ENCODE assay signal across 8 mouse cellular contexts in the genomic region with DNA sequence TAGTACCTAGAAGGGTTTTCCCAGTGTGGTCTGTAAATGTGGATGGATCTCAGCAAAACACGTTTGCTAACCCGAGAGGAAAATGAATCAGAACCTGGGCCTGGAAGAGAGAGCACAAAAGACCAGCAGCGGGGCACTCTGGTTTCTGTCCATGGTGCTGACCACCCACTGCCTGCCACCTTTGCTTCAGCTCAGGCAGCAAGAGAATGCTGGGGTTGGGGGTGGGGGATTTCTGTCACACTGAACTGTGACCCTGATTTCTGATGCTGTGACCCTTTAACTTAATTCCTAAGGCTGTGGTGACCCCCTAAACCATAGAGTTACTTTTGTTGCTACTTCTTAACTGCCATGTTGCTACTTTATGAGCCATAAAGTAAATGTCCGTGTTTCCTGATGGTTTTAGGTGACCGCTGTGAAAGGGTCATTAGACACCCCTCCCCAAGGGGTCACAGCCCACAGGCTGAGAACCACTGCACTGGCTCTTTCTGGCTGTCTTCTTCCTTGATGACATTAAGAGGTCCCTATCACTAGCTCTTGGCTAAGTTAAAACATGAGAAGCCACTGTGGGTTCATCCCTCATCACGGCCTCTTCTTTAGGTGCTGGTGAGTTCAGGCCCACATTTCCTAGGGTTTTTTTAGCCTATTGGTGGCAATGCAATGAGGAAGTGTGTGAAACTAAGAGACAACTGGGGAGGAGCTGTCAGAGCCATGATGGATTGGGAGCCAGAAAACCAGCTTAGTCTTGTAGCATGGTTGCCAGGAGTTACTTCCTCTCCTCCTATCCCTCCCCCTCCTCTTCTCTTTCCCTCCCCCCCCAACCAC.
DNase-seq lines count a peak whose midpoint lies in the region; ATAC-seq lines count a peak whose summit lies in the region.

No protein-coding gene starts in this region.

- peak; percentile 71 for DNase-seq in heart, postnatal 4 days
- DNase-seq in heart, embryonic 10.5 days (ENCODE audit: low spot score): no peak
- peak; percentile 40 for DNase-seq in adipocyte (ENCODE audit: low spot score)
- DNase-seq in liver, embryonic 11.5 days (ENCODE audit: low spot score): peak; percentile 51
- DNase-seq in layer of hippocampus, adult 9-10 months (ENCODE audit: low spot score): no peak
- DNase-seq in spleen, adult 18-20 months: no peak
- DNase-seq in right cerebral cortex, postnatal 36 days (ENCODE audit: low spot score in 2 of 2): no peak

- no peaks in the 10 kb centered on the region for H3K36me3 ChIP-seq in heart, embryonic 10.5 days
- H3K36me3 ChIP-seq in forebrain, embryonic 13.5 days (ENCODE audit: poor library complexity, severe bottlenecking): no peaks in the 10 kb centered on the region
- H3K36me3 ChIP-seq in liver, embryonic 11.5 days (ENCODE audit: control insufficient read depth, insufficient read depth, low read length): no peaks in the 10 kb centered on the region

- H3K27ac ChIP-seq in heart, embryonic 10.5 days: no peak overlapping the region
- peak overlapping the region; percentile 3; the same call in 1 of the 2 replicates for H3K27ac ChIP-seq in forebrain, embryonic 13.5 days
- no peak overlapping the region for H3K27ac ChIP-seq in liver, embryonic 11.5 days (ENCODE audit: low read depth, low read length)

- H3K27me3 ChIP-seq in heart, embryonic 10.5 days (ENCODE audit: insufficient read depth, poor library complexity, severe bottlenecking): no peaks in the 10 kb centered on the region
- no peaks in the 10 kb centered on the region for H3K27me3 ChIP-seq in forebrain, embryonic 13.5 days
- H3K27me3 ChIP-seq in liver, embryonic 11.5 days (replicated peaks; ENCODE audit: control insufficient read depth, insufficient read depth, low read length): no peaks in the 10 kb centered on the region

- H3K4me2 ChIP-seq in forebrain, embryonic 13.5 days: no peak overlapping the region
- H3K4me2 ChIP-seq in liver, embryonic 11.5 days: no peak overlapping the region

- no peak overlapping the region for H3K4me3 ChIP-seq in heart, embryonic 10.5 days
- H3K4me3 ChIP-seq in forebrain, embryonic 13.5 days: no peak overlapping the region
- H3K4me3 ChIP-seq in liver, embryonic 11.5 days (ENCODE audit: low read depth, low read length): no peak overlapping the region

- no peak; the same call in 1 of the 2 replicates for ATAC-seq in forebrain, embryonic 13.5 days
- no peak for ATAC-seq in liver, embryonic 11.5 days (replicated peaks; ENCODE audit: low FRiP score)

- no peaks in the 10 kb centered on the region for H3K4me1 ChIP-seq in heart, embryonic 10.5 days
- peaks cover 29% of the 10 kb centered on the region for H3K4me1 ChIP-seq in forebrain, embryonic 13.5 days
- H3K4me1 ChIP-seq in liver, embryonic 11.5 days (replicated peaks; ENCODE audit: control insufficient read depth, insufficient read depth, low read length): no peaks in the 10 kb centered on the region

- WGBS in heart, embryonic 10.5 days: 44% methylated on average over 6 of the region's 6 CpGs
- 42% methylated on average over 6 of the region's 6 CpGs for WGBS in forebrain, embryonic 13.5 days
- 34% methylated on average over 6 of the region's 6 CpGs for WGBS in liver, embryonic 11.5 days

- no peak overlapping the region for H3K9ac ChIP-seq in forebrain, embryonic 13.5 days
- no peak overlapping the region for H3K9ac ChIP-seq in liver, embryonic 11.5 days (ENCODE audit: low read depth, low read length)

- no peaks in the 10 kb centered on the region for H3K9me3 ChIP-seq in heart, embryonic 10.5 days
- H3K9me3 ChIP-seq in forebrain, embryonic 13.5 days (replicated peaks): no peaks in the 10 kb centered on the region
- no peaks in the 10 kb centered on the region for H3K9me3 ChIP-seq in liver, embryonic 11.5 days (ENCODE audit: control insufficient read depth, low read length)

Comparison
In these comparisons a context has a peak if more than half of its experiments do, and no peak if none do; other contexts are left out.
1. DNase-seq: peak in heart, postnatal 4 days (single experiment), adipocyte (single experiment) and liver, embryonic 11.5 days (single experiment); none in heart, embryonic 10.5 days (single experiment), layer of hippocampus, adult 9-10 months (single experiment), spleen, adult 18-20 months (0 of 2) and right cerebral cortex, postnatal 36 days (0 of 2).